Mouse (Mus musculus) heart, embryonic 12.5 days (tissue): ENCODE results near the gene Comt. TPM values are rescaled to one million over a fixed set of nuclear protein-coding genes. Genes with fewer than 3 reads are reported as not detected.

Source experiments
- ATAC-seq: fragments of 200-750 bp; cut with Nextera tagmentation; 2 replicates; pipeline ENCODE4 v1.8.0; 2017; ENCODE audit warnings: moderate TSS enrichment, moderate library complexity; ENCODE audit not compliant: insufficient number of reproducible peaks, low FRiP score
- H3K27ac ChIP-seq: fragments of 300-500 bp; sonication (generic); 2 replicates; pipeline ENCODE4 v1.5.1; 2016; ENCODE audit warnings: mild to moderate bottlenecking, moderate library complexity; ENCODE audit not compliant: poor library complexity, severe bottlenecking
- H3K27me3 ChIP-seq: fragments of 300-500 bp; sonication (generic); replicated peaks from 2 replicates; pipeline ENCODE4 v1.6.1; 2016; ENCODE audit warnings: mild to moderate bottlenecking, moderate library complexity
- H3K36me3 ChIP-seq: fragments of 300-500 bp; sonication (generic); 2 replicates; pipeline ENCODE4 v1.6.1; 2016; ENCODE audit warnings: mild to moderate bottlenecking, moderate library complexity
- H3K4me1 ChIP-seq: fragments of 300-500 bp; sonication (generic); replicated peaks from 2 replicates; pipeline ENCODE4 v1.6.1; 2016; ENCODE audit warnings: mild to moderate bottlenecking
- H3K4me2 ChIP-seq: fragments of 300-500 bp; sonication (generic); 2 replicates; pipeline ENCODE4 v1.6.1; 2016; ENCODE audit warnings: mild to moderate bottlenecking, moderate library complexity
- H3K4me3 ChIP-seq: fragments of 300-500 bp; sonication (generic); 2 replicates; pipeline ENCODE4 v1.5.1; 2016; ENCODE audit warnings: mild to moderate bottlenecking
- H3K9ac ChIP-seq: fragments of 300-500 bp; sonication (generic); 2 replicates; pipeline ENCODE4 v1.6.1; 2016; ENCODE audit warnings: mild to moderate bottlenecking, moderate library complexity
- H3K9me3 ChIP-seq: fragments of 300-500 bp; sonication (generic); replicated peaks from 2 replicates; pipeline ENCODE4 v1.6.1; 2016; ENCODE audit warnings: mild to moderate bottlenecking, moderate library complexity
- WGBS: fragments of 180-500 bp; shearing (Covaris S2); methylation state at CpG from one replicate; pipeline ENCODE4 v1.1.7; 2016; 5-methylcytosine and 5-hydroxymethylcytosine counted together
- polyA plus RNA-seq: library from polyadenylated mRNA; unstranded; fragments of >200 nt; fragmentation: Nextera tagmentation; extraction: Ambion mirVana; gene quantifications from 2 replicates; pipeline ENCODE4 v1.2.1, GENCODE M21; 2016

The Comt gene
- polyA plus RNA-seq, 1 experiment from 2014 or later = 90.8 TPM

GRCm38 (mm10) chr16:18436128-18436527 lies 9.5 kb upstream of the Comt start:
- Histone ChIP-seq H3K27ac (no peak overlapping the region), H3K27me3 (peaks cover 1% of the 10 kb centered on the region; the same call in 1 of the 2 replicates), H3K36me3 (peaks cover 44% of the 10 kb centered on the region), H3K4me3 (no peak overlapping the region), H3K9me3 (peaks cover 5% of the 10 kb centered on the region; the same call in 1 of the 2 replicates), H3K4me2 (no peak overlapping the region), H3K4me1 (no peaks in the 10 kb centered on the region), H3K9ac (no peak overlapping the region)
- no peak for ATAC-seq
- 77% methylated on average over 6 of the region's 6 CpGs for WGBS

DNA sequence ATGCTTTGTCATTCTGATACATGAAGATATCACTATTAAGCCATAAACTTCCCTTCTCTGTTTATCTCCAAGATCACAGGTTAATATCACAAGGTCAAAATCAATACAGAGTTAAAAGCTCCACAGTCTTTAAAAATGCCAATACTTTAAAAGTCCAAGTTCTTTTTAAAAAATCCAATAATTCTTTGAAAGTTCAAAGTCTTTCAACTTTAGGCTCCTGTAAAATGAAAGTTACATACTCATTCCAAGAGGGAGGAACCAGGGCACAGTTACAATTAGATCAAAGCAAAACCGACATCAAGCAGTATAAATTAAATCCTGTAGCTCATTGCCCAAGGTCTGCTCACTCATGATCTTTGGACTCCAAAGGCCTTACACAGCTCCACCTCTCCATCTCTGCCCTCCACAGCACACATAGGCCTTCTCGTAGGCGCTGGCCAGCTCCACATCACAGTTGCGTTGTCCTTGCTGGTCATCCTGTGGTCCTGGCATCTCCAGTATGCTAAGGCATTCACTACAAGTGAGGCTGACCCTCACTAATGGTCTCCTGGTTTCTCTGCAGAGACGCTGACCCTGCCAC lies 6.8 kb upstream of the Comt start:
- Histone ChIP-seq H3K4me2 (no peak overlapping the region), H3K9ac (no peak overlapping the region), H3K27me3 (no peaks in the 10 kb centered on the region), H3K36me3 (peaks cover 37% of the 10 kb centered on the region), H3K27ac (no peak overlapping the region), H3K4me1 (peaks cover 8% of the 10 kb centered on the region; the same call in 1 of the 2 replicates), H3K4me3 (no peak overlapping the region), H3K9me3 (peaks cover 5% of the 10 kb centered on the region; the same call in 1 of the 2 replicates)
- no peak for ATAC-seq
- 94% methylated on average over 5 of the region's 5 CpGs for WGBS

- Histone ChIP-seq H3K4me2 (peak overlapping the region; percentile 28; the same call in 1 of the 2 replicates), H3K4me3 (no peak overlapping the region), H3K36me3 (peaks cover 13% of the 10 kb centered on the region), H3K9ac (no peak overlapping the region), H3K9me3 (peaks cover 5% of the 10 kb centered on the region; the same call in 1 of the 2 replicates), H3K27me3 (no peaks in the 10 kb centered on the region), H3K27ac (no peak overlapping the region), H3K4me1 (peaks cover 18% of the 10 kb centered on the region)
- WGBS = 75% methylated on average over 8 of the region's 8 CpGs
- no peak for ATAC-seq
Observed at GRCm38 (mm10) chr16:18430641-18431212, 4.1 kb upstream of the Comt start.

DNA sequence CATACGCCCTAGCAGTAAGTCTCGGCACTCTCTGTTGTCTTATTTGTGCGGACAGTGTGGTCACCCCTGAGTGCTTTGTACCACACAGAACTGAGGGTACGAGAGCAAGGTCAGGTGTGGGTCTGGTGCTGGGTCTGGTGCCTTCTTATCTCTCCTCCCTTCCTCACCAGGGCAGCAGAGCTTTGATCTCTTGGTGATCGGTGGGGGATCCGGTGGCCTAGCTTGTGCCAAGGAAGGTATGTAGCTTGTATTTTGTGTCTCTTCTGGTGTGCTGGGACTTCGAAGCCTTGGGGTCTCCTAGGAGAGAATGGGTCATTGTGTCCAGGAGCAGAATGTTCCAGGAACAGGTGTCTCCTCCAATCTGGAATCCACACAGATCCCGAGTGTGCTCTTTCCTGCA lies 3.0 kb upstream of the Comt start:
- H3K4me1 ChIP-seq = peaks cover 28% of the 10 kb centered on the region
- H3K27me3 ChIP-seq = no peaks in the 10 kb centered on the region
- H3K27ac ChIP-seq = no peak overlapping the region
- WGBS = 77% methylated on average over 8 of the region's 8 CpGs
- no peaks in the 10 kb centered on the region for H3K9me3 ChIP-seq
- H3K4me3 ChIP-seq = peak overlapping the region; percentile 20
- H3K4me2 ChIP-seq = peak overlapping the region; percentile 29; the same call in 1 of the 2 replicates
- H3K36me3 ChIP-seq = peaks cover 3% of the 10 kb centered on the region
- no peak overlapping the region for H3K9ac ChIP-seq
- no peak for ATAC-seq

- no peaks in the 10 kb centered on the region for H3K9me3 ChIP-seq
- peak overlapping the region; percentile 7; the same call in 1 of the 2 replicates for H3K9ac ChIP-seq
- peak overlapping the region; percentile 29 for H3K4me2 ChIP-seq
- H3K4me1 ChIP-seq = peaks cover 38% of the 10 kb centered on the region
- ATAC-seq = peak; percentile 86
- peak overlapping the region; percentile 59 for H3K27ac ChIP-seq
- H3K36me3 ChIP-seq = peaks cover 5% of the 10 kb centered on the region
- H3K27me3 ChIP-seq = no peaks in the 10 kb centered on the region
- 50% methylated on average over 7 of the region's 7 CpGs for WGBS
- H3K4me3 ChIP-seq = no peak overlapping the region
Observed at GRCm38 (mm10) chr16:18428516-18429042, 1.9 kb upstream of the Comt start.

GRCm38 (mm10) chr16:18428011-18428515 lies 1.4 kb upstream of the Comt start:
- WGBS = 77% methylated on average over 5 of the region's 5 CpGs
- Histone ChIP-seq H3K9ac (0 out of 2 replicates have a peak overlapping the region, but pooled peaks have one; percentile 7), H3K4me1 (peaks cover 42% of the 10 kb centered on the region), H3K27me3 (no peaks in the 10 kb centered on the region), H3K9me3 (no peaks in the 10 kb centered on the region), H3K27ac (peak overlapping the region; percentile 59), H3K36me3 (peaks cover 9% of the 10 kb centered on the region), H3K4me3 (no peak overlapping the region), H3K4me2 (peak overlapping the region; percentile 29)
- no peak for ATAC-seq

DNA sequence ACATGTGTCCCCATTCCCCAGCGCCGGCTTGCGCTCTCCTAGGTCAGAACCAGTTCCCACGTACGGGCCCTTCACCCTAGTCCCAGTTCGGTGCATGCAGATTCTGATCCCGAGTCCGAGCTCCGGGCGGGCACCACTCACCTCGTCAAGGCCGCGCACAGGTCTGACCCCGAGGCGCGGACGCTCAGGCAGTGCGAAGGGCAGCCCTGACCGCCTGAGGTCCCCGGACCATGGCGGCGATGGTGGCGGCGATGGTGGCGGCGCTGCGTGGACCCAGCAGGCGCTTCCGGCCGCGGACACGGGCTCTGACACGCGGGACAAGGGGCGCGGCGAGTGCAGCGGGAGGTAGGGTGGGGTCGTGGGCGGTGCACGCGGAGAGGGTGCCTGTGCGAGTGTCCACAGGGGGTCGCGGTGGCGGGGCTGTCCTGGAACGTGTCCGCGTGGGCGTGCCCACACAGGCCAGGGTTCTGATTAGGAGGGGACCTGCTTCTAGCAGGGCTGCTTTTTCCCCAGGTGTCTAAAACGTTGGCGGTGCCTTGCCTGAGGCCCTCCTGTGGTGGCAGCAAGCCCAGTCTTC lies 349 bp downstream of the Comt start, which contains the start of gene Txnrd2:
Txnrd2 (plus strand) TSS at position 170 of the 577 bp plus-strand sequence.
- peak within 1 kb of the TSS; percentile 34 for H3K27ac ChIP-seq
- H3K4me3 ChIP-seq = peak within 1 kb of the TSS; percentile 65
- peak within 1 kb of the TSS; percentile 92 for H3K4me2 ChIP-seq
- peak; percentile 87 for ATAC-seq
- H3K27me3 ChIP-seq = no peaks in the 10 kb centered on the region
- under 1% methylated on average over 52 of the region's 52 CpGs for WGBS
- peaks cover 21% of the 10 kb centered on the region for H3K36me3 ChIP-seq
- H3K9ac ChIP-seq = peak within 1 kb of the TSS; percentile 85
- H3K9me3 ChIP-seq = no peaks in the 10 kb centered on the region
- H3K4me1 ChIP-seq = peaks cover 47% of the 10 kb centered on the region

DNA sequence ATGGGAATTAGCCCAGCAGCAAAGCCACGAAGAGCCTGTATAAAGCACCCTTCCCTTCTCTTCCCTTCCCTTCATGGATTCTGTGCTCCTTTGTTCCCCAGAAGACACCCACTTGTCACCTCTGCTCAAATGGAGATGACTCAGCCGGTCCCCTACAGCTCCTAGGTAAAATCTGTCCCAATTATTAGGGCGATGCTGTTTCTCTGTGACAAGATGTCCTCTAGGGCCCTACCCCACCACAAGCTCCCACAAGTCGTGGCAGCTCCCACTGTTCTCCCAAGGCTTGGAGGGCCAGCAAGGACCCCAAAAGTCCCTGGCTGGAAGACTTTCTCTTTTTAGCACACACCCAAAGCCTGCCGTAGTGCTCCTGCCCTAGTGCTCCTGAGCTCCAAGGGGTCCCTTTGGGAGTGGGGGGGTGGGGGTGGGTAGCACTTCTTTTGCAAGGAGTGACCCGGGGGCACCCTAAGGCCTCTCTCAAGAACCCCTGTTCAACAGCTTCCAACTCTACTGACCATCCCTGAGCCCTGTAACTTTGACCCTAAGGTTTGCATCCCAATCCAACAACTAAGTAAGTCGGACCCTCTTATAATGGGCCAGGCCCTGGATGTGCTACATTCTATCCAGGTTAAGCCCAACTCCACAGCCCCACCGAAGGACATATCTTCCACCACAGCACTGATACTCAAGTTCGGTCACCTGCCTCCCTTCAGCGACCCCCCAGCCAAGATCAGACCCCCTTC lies 1.0 kb downstream of the Comt start:
- Histone ChIP-seq H3K27ac (peak overlapping the region; percentile 34), H3K4me1 (peaks cover 47% of the 10 kb centered on the region), H3K4me2 (peak overlapping the region; percentile 92), H3K36me3 (peaks cover 26% of the 10 kb centered on the region), H3K27me3 (no peaks in the 10 kb centered on the region), H3K4me3 (peak overlapping the region; percentile 65), H3K9me3 (no peaks in the 10 kb centered on the region), H3K9ac (peak overlapping the region; percentile 85)
- peak; percentile 1 for ATAC-seq
- WGBS = 11% methylated on average over 10 of the region's 10 CpGs

GRCm38 (mm10) chr16:18424364-18425045 lies 2.1 kb downstream of the Comt start:
- H3K27me3 ChIP-seq = no peaks in the 10 kb centered on the region
- no peaks in the 10 kb centered on the region for H3K9me3 ChIP-seq
- H3K4me2 ChIP-seq = peak overlapping the region; percentile 92
- H3K9ac ChIP-seq = peak overlapping the region; percentile 32; the same call in 1 of the 2 replicates
- 0 out of 2 replicates have a peak overlapping the region, but pooled peaks have one; percentile 6 for H3K4me3 ChIP-seq
- no peak overlapping the region for H3K27ac ChIP-seq
- ATAC-seq = no peak
- H3K4me1 ChIP-seq = peaks cover 50% of the 10 kb centered on the region
- 77% methylated on average over 11 of the region's 11 CpGs for WGBS
- peaks cover 29% of the 10 kb centered on the region for H3K36me3 ChIP-seq

DNA sequence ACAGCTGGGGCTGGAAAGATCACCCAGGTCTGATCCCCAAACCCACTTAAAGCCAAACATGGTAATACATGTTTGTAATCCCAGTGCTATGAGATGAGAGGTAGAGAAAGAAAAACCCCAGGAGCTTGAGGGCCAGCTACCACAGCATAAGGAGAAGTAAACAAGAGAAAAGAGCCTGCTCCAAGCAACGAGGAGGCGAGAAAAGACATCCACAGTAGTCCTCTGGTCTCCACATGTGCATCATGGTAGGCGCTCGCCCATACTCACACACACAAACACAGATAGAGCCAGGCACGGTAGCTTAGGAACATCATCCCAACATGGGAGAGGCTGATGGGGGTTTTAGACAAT lies 2.8 kb downstream of the Comt start:
- H3K9me3 ChIP-seq = no peaks in the 10 kb centered on the region
- H3K27me3 ChIP-seq = no peaks in the 10 kb centered on the region
- H3K4me3 ChIP-seq = no peak overlapping the region
- peaks cover 47% of the 10 kb centered on the region for H3K4me1 ChIP-seq
- no peak for ATAC-seq
- 0 out of 2 replicates have a peak overlapping the region, but pooled peaks have one; percentile 2 for H3K4me2 ChIP-seq
- peak overlapping the region; percentile 26 for H3K27ac ChIP-seq
- 84% methylated on average over 5 of the region's 5 CpGs for WGBS
- H3K36me3 ChIP-seq = peaks cover 31% of the 10 kb centered on the region
- H3K9ac ChIP-seq = no peak overlapping the region
